Mouse (Mus musculus): Measurements from ENCODE around the gene Ccdc62.

DNA sequence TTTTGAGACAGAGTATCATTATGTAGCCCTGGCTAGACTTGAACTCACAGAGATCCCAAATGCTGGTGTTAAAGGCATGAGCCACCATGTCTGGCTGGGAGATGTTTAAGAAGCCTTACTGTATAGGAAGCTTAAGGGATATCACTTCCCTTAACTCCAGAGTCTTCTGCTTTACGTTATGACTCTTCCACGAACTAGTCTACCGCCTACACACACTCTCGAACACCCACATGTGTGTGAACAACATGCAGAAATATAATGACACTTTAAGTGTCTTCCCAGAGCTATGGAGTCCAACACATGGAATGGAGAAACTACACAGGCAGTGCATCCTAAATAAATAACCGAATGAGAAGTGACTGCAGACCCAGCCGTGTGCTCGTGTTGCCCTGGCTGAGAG, 46.6 kb upstream of the Ccdc62 start:
- TF ChIP-seq POLR2A (IDR thresholded peaks at IDR 0.05; ENCODE audit: borderline replicate concordance, low read depth, low read length) (no peak), CTCF (IDR thresholded peaks at IDR 0.05; ENCODE audit: low read depth, low read length) (no peak)
